17 mouse cellular contexts compared by ENCODE assay signal in genomic region chr3:96698993-96699690, GRCm38 (mm10). TPM values are rescaled to one million over a fixed set of nuclear protein-coding genes. Genes with fewer than 3 reads are reported as not detected.
DNase-seq lines count a peak whose midpoint lies in the region; ATAC-seq lines count a peak whose summit lies in the region.
"Had no signal": no experiment of that assay in that cellular context is flagged by ENCODE, and none has a peak within 500 bp of the region (broad histone marks: within the 10 kb centered on the region; RNA-seq: fewer than 3 reads in every experiment).

No protein-coding gene starts in this region.

- no peak for DNase-seq in hindbrain, embryonic 10.5 days (ENCODE audit: low spot score)
- DNase-seq in limb, embryonic 11.5 days (ENCODE audit: low spot score), result no peak
- no peak for DNase-seq in limb, embryonic 10.5 days (ENCODE audit: low spot score)
- peak; percentile 78 for DNase-seq in retina, postnatal 7 days (ENCODE audit: low read depth, low spot score)
- no peak for DNase-seq in spleen, adult 12 weeks (ENCODE audit: low spot score)
- DNase-seq: adrenal gland, adult 8-10 months; gastrocnemius, postnatal 10 days; kidney, postnatal 10 days; lung, postnatal 14 days; thymus, postnatal 14 days had no signal

- no peaks in the 10 kb centered on the region for H3K27me3 ChIP-seq in hindbrain, embryonic 10.5 days (ENCODE audit: insufficient read depth, poor library complexity, severe bottlenecking)
- H3K27me3 ChIP-seq in hindbrain, embryonic 13.5 days, result no peaks in the 10 kb centered on the region
- H3K27me3 ChIP-seq in limb, embryonic 11.5 days (ENCODE audit: control insufficient read depth, insufficient read depth, low read length), result no peaks in the 10 kb centered on the region
- no peaks in the 10 kb centered on the region for H3K27me3 ChIP-seq in limb, embryonic 10.5 days (ENCODE audit: low read depth, poor library complexity, severe bottlenecking)
- H3K27me3 ChIP-seq in embryonic facial prominence, embryonic 12.5 days, result no peaks in the 10 kb centered on the region
- H3K27me3 ChIP-seq: CH12.LX; forebrain, embryonic 15.5 days; hindbrain, embryonic 15.5 days; midbrain, embryonic 12.5 days had no signal

- H3K4me3 ChIP-seq in hindbrain, embryonic 10.5 days, result no peak overlapping the region
- H3K4me3 ChIP-seq in hindbrain, embryonic 13.5 days, result no peak overlapping the region
- H3K4me3 ChIP-seq in limb, embryonic 11.5 days (ENCODE audit: low read depth, low read length), result no peak overlapping the region
- H3K4me3 ChIP-seq in limb, embryonic 10.5 days, result no peak overlapping the region
- H3K4me3 ChIP-seq in embryonic facial prominence, embryonic 12.5 days, result no peak overlapping the region
- H3K4me3 ChIP-seq: forebrain, embryonic 15.5 days; hindbrain, embryonic 15.5 days; midbrain, embryonic 12.5 days had no signal

- peaks cover 48% of the 10 kb centered on the region for H3K36me3 ChIP-seq in hindbrain, embryonic 10.5 days
- H3K36me3 ChIP-seq in hindbrain, embryonic 13.5 days, result peaks cover 40% of the 10 kb centered on the region
- peaks cover 4% of the 10 kb centered on the region for H3K36me3 ChIP-seq in limb, embryonic 11.5 days (ENCODE audit: control insufficient read depth, insufficient read depth, low read length)
- peaks cover 48% of the 10 kb centered on the region for H3K36me3 ChIP-seq in limb, embryonic 10.5 days
- H3K36me3 ChIP-seq in embryonic facial prominence, embryonic 12.5 days, result peaks cover 46% of the 10 kb centered on the region

- H3K4me2 ChIP-seq in hindbrain, embryonic 13.5 days, result no peak overlapping the region
- no peak overlapping the region for H3K4me2 ChIP-seq in limb, embryonic 11.5 days (ENCODE audit: low read depth, severe bottlenecking)
- H3K4me2 ChIP-seq in embryonic facial prominence, embryonic 12.5 days (replicated peaks), result no peak overlapping the region
- H3K4me2 ChIP-seq: forebrain, embryonic 15.5 days had no signal

- H3K27ac ChIP-seq in hindbrain, embryonic 10.5 days, result 0 out of 2 replicates have a peak overlapping the region, but pooled peaks have one; percentile 29
- H3K27ac ChIP-seq in hindbrain, embryonic 13.5 days, result no peak overlapping the region
- H3K27ac ChIP-seq in limb, embryonic 11.5 days (replicated peaks; ENCODE audit: low read depth, low read length), result no peak overlapping the region
- H3K27ac ChIP-seq in limb, embryonic 10.5 days, result no peak overlapping the region
- H3K27ac ChIP-seq in embryonic facial prominence, embryonic 12.5 days, result no peak overlapping the region
- H3K27ac ChIP-seq: forebrain, embryonic 15.5 days; hindbrain, embryonic 15.5 days; liver, embryonic 14.5 days; midbrain, embryonic 12.5 days had no signal

- 55% methylated on average over 19 of the region's 19 CpGs for WGBS in hindbrain, embryonic 10.5 days
- WGBS in hindbrain, embryonic 13.5 days, result 58% methylated on average over 19 of the region's 19 CpGs
- 24% methylated on average over 19 of the region's 19 CpGs for WGBS in limb, embryonic 11.5 days
- 24% methylated on average over 19 of the region's 19 CpGs for WGBS in limb, embryonic 10.5 days
- 46% methylated on average over 19 of the region's 19 CpGs for WGBS in embryonic facial prominence, embryonic 12.5 days

- ATAC-seq in hindbrain, embryonic 13.5 days (ENCODE audit: low FRiP score), result no peak
- ATAC-seq in limb, embryonic 11.5 days (ENCODE audit: insufficient number of reproducible peaks, low FRiP score, low TSS enrichment, low read depth), result no peak
- no peak for ATAC-seq in embryonic facial prominence, embryonic 12.5 days (ENCODE audit: insufficient number of reproducible peaks, insufficient read depth, low FRiP score, low TSS enrichment)
- ATAC-seq: forebrain, embryonic 15.5 days had no signal

- H3K4me1 ChIP-seq in hindbrain, embryonic 10.5 days (replicated peaks), result peaks cover 39% of the 10 kb centered on the region
- H3K4me1 ChIP-seq in hindbrain, embryonic 13.5 days (replicated peaks), result peaks cover 16% of the 10 kb centered on the region
- H3K4me1 ChIP-seq in limb, embryonic 11.5 days (ENCODE audit: control insufficient read depth, insufficient read depth, low read length), result peaks cover 7% of the 10 kb centered on the region; the same call in 1 of the 2 replicates
- H3K4me1 ChIP-seq in limb, embryonic 10.5 days, result peaks cover 35% of the 10 kb centered on the region
- peaks cover 22% of the 10 kb centered on the region for H3K4me1 ChIP-seq in embryonic facial prominence, embryonic 12.5 days

- H3K9me3 ChIP-seq in hindbrain, embryonic 10.5 days, result no peaks in the 10 kb centered on the region
- no peaks in the 10 kb centered on the region for H3K9me3 ChIP-seq in hindbrain, embryonic 13.5 days
- no peaks in the 10 kb centered on the region for H3K9me3 ChIP-seq in limb, embryonic 11.5 days (ENCODE audit: control insufficient read depth, low read length)
- H3K9me3 ChIP-seq in limb, embryonic 10.5 days (replicated peaks), result no peaks in the 10 kb centered on the region
- no peaks in the 10 kb centered on the region for H3K9me3 ChIP-seq in embryonic facial prominence, embryonic 12.5 days
- H3K9me3 ChIP-seq: forebrain, embryonic 15.5 days; hindbrain, embryonic 15.5 days; midbrain, embryonic 12.5 days had no signal

- H3K9ac ChIP-seq in hindbrain, embryonic 13.5 days, result no peak overlapping the region
- peak overlapping the region; percentile 18; the same call in 1 of the 2 replicates for H3K9ac ChIP-seq in limb, embryonic 11.5 days (ENCODE audit: low read length)
- H3K9ac ChIP-seq in embryonic facial prominence, embryonic 12.5 days, result 0 out of 2 replicates have a peak overlapping the region, but pooled peaks have one; percentile 24
- H3K9ac ChIP-seq: forebrain, embryonic 15.5 days; hindbrain, embryonic 15.5 days; liver, embryonic 14.5 days; midbrain, embryonic 12.5 days had no signal

RNA-seq across cellular contexts. Expression of gene Pias3, which starts 3.0 kb away (rescaled TPM):
- 46.2 and 48.3 TPM in 2 replicates for polyA plus RNA-seq in hindbrain, embryonic 10.5 days (2016; fragmentation: Nextera tagmentation; extraction: Ambion mirVana)
- polyA plus RNA-seq in hindbrain, embryonic 13.5 days (2015; fragmentation: Nextera tagmentation; extraction: Ambion mirVana), result 33.7 and 33.8 TPM in 2 replicates
- polyA plus RNA-seq in limb, embryonic 11.5 days (2014; fragmentation: Nextera tagmentation; extraction: Ambion mirVana), result 41.4 and 42.8 TPM in 2 replicates
- polyA plus RNA-seq in limb, embryonic 10.5 days (2016; fragmentation: Nextera tagmentation; extraction: Ambion mirVana), result 36.4 and 58.3 TPM in 2 replicates
- 77.4 and 77.5 TPM in 2 replicates for polyA plus RNA-seq in embryonic facial prominence, embryonic 12.5 days (2016; fragmentation: Nextera tagmentation; extraction: Ambion mirVana)

RNA-seq across cellular contexts. Expression of gene Nudt17, which starts 9.2 kb away (rescaled TPM):
- 17.1 and 19.4 TPM in 2 replicates for polyA plus RNA-seq in hindbrain, embryonic 10.5 days (2016; fragmentation: Nextera tagmentation; extraction: Ambion mirVana)
- polyA plus RNA-seq in hindbrain, embryonic 13.5 days (2015; fragmentation: Nextera tagmentation; extraction: Ambion mirVana), result 14.0 and 19.2 TPM in 2 replicates
- polyA plus RNA-seq in limb, embryonic 11.5 days (2014; fragmentation: Nextera tagmentation; extraction: Ambion mirVana), result 8.9 and 10.8 TPM in 2 replicates
- polyA plus RNA-seq in limb, embryonic 10.5 days (2016; fragmentation: Nextera tagmentation; extraction: Ambion mirVana), result 9.1 and 9.6 TPM in 2 replicates
- polyA plus RNA-seq in embryonic facial prominence, embryonic 12.5 days (2016; fragmentation: Nextera tagmentation; extraction: Ambion mirVana), result 13.7 and 14.7 TPM in 2 replicates

RNA-seq across cellular contexts. Expression of gene Polr3c, which starts 28.3 kb away (rescaled TPM):
- 44.4 and 45.3 TPM in 2 replicates for polyA plus RNA-seq in hindbrain, embryonic 10.5 days (2016; fragmentation: Nextera tagmentation; extraction: Ambion mirVana)
- 32.5 and 36.4 TPM in 2 replicates for polyA plus RNA-seq in hindbrain, embryonic 13.5 days (2015; fragmentation: Nextera tagmentation; extraction: Ambion mirVana)
- polyA plus RNA-seq in limb, embryonic 11.5 days (2014; fragmentation: Nextera tagmentation; extraction: Ambion mirVana), result 38.1 and 42.8 TPM in 2 replicates
- 50.2 and 51.4 TPM in 2 replicates for polyA plus RNA-seq in limb, embryonic 10.5 days (2016; fragmentation: Nextera tagmentation; extraction: Ambion mirVana)
- 35.5 and 36.6 TPM in 2 replicates for polyA plus RNA-seq in embryonic facial prominence, embryonic 12.5 days (2016; fragmentation: Nextera tagmentation; extraction: Ambion mirVana)

RNA-seq across cellular contexts. Expression of gene Rnf115, which starts 28.3 kb away (rescaled TPM):
- polyA plus RNA-seq in hindbrain, embryonic 10.5 days (2016; fragmentation: Nextera tagmentation; extraction: Ambion mirVana), result 63.8 and 64.2 TPM in 2 replicates
- polyA plus RNA-seq in hindbrain, embryonic 13.5 days (2015; fragmentation: Nextera tagmentation; extraction: Ambion mirVana), result 70.3 and 72.4 TPM in 2 replicates
- 70.0 and 70.7 TPM in 2 replicates for polyA plus RNA-seq in limb, embryonic 11.5 days (2014; fragmentation: Nextera tagmentation; extraction: Ambion mirVana)
- polyA plus RNA-seq in limb, embryonic 10.5 days (2016; fragmentation: Nextera tagmentation; extraction: Ambion mirVana), result 64.3 and 69.8 TPM in 2 replicates
- 64.5 and 70.3 TPM in 2 replicates for polyA plus RNA-seq in embryonic facial prominence, embryonic 12.5 days (2016; fragmentation: Nextera tagmentation; extraction: Ambion mirVana)

RNA-seq across cellular contexts. Expression of gene Ankrd35, which starts 29.2 kb away (rescaled TPM):
- 0.10 and 0.16 TPM in 2 replicates for polyA plus RNA-seq in hindbrain, embryonic 10.5 days (2016; fragmentation: Nextera tagmentation; extraction: Ambion mirVana)
- polyA plus RNA-seq in hindbrain, embryonic 13.5 days (2015; fragmentation: Nextera tagmentation; extraction: Ambion mirVana), result 0.84 and 0.89 TPM in 2 replicates
- 0.31 and 0.45 TPM in 2 replicates for polyA plus RNA-seq in limb, embryonic 11.5 days (2014; fragmentation: Nextera tagmentation; extraction: Ambion mirVana)
- polyA plus RNA-seq in limb, embryonic 10.5 days (2016; fragmentation: Nextera tagmentation; extraction: Ambion mirVana), result 0.09 and 0.10 TPM in 2 replicates
- 0.92 and 1.1 TPM in 2 replicates for polyA plus RNA-seq in embryonic facial prominence, embryonic 12.5 days (2016; fragmentation: Nextera tagmentation; extraction: Ambion mirVana)
